Mouse (Mus musculus) monocyte, adult 2 months (primary cell): ENCODE results near the gene Erc2.

ENCODE experiments used
- DNase-seq, 2 experiments: peaks; one replicate each; pipeline ENCODE4 v3.0.0; 2022; ENCODE audit warnings: low spot score in 2 of 2, low read depth in 1 of 2

Gene Erc2

GRCm38 (mm10) chr14:28420596-28420995, 798.4 kb downstream of the Erc2 start:
- DNase-seq: no peak

GRCm38 (mm10) chr14:28426610-28427009, 804.4 kb downstream of the Erc2 start:
- no peak for DNase-seq

- no peak for DNase-seq
Measured at GRCm38 (mm10) chr14:28431703-28432309, 809.6 kb downstream of the Erc2 start.

- no peak for DNase-seq
Measured at GRCm38 (mm10) chr14:28434996-28435395, 812.8 kb downstream of the Erc2 start.

- DNase-seq: no peak
Measured at GRCm38 (mm10) chr14:28439171-28439570, 816.9 kb downstream of the Erc2 start.

- no peak for DNase-seq
Measured at GRCm38 (mm10) chr14:28441240-28441967, 819.2 kb downstream of the Erc2 start.

GRCm38 (mm10) chr14:28443254-28443944, 821.2 kb downstream of the Erc2 start:
- DNase-seq: no peak

GRCm38 (mm10) chr14:28445737-28446136, 823.5 kb downstream of the Erc2 start:
- DNase-seq: no peak

GRCm38 (mm10) chr14:28451771-28452170, 829.5 kb downstream of the Erc2 start:
- DNase-seq: no peak

- DNase-seq: no peak
Measured at GRCm38 (mm10) chr14:28456372-28457076, 834.3 kb downstream of the Erc2 start.

- no peak for DNase-seq
Measured at GRCm38 (mm10) chr14:28457428-28457827, 835.2 kb downstream of the Erc2 start.

- no peak for DNase-seq
Measured at GRCm38 (mm10) chr14:28467956-28468355, 845.7 kb downstream of the Erc2 start.

GRCm38 (mm10) chr14:28469696-28470095, 847.5 kb downstream of the Erc2 start:
- DNase-seq: no peak

- no peak for DNase-seq
Measured at GRCm38 (mm10) chr14:28470212-28470611, 848.0 kb downstream of the Erc2 start.

GRCm38 (mm10) chr14:28475012-28475411, 852.8 kb downstream of the Erc2 start:
- no peak for DNase-seq

- DNase-seq: no peak
Measured at GRCm38 (mm10) chr14:28475421-28475820, 853.2 kb downstream of the Erc2 start.

- no peak for DNase-seq
Measured at GRCm38 (mm10) chr14:28476746-28477145, 854.5 kb downstream of the Erc2 start.

- no peak for DNase-seq
Measured at GRCm38 (mm10) chr14:28480866-28481265, 858.6 kb downstream of the Erc2 start.

- no peak for DNase-seq
Measured at GRCm38 (mm10) chr14:28493806-28494205, 871.6 kb downstream of the Erc2 start.

GRCm38 (mm10) chr14:28494273-28494672, 872.0 kb downstream of the Erc2 start:
- DNase-seq: no peak

- no peak for DNase-seq
Measured at GRCm38 (mm10) chr14:28501216-28501878, 879.1 kb downstream of the Erc2 start.
